Mouse (Mus musculus): ENCODE data around the gene Mroh2a. TPM values are rescaled to one million over a fixed set of nuclear protein-coding genes. Genes with fewer than 3 reads are reported as not detected.

The Mroh2a gene
- polyA plus RNA-seq, 1 experiment: 0.08 TPM

DNA sequence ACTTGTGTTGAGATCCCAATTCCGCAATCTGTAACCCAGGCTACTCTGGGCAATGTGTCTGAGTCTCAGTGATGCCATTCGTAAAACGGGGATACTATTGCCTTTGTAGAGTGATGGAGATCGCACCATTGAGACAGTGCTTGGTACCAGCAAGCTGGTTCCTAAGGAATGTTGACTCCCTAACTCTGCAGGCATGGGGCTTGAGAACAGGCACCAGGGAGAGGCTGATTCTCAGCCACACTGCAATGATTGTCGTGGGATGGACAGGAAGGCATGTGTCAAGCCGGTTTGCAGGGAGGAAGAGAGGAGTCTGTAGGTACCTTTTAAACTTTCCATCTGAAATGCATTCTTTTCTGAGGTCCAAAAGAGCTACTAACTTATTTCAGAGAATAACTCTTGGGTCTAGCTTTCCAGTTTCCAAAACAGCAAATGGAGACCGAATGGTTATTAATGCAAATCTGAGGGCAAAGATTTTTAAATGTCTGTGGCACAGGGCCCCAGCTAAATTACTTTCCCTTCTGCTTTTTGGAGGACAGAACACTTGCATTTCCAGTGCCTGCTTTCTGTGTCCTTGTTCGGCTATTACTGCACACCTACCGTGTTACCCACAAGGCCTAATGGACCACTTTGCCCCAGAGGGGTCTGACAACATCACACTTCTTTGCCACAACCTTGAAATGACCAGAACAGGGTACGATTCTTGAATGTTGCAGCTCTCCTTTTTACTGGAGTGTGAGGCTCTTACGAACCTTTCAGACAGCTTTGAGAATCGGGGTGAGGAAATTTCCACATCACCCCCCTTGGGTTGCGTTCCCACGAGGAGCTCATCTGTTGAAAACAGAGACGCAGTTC is 56.8 kb downstream of the Mroh2a start:
- H3K27ac ChIP-seq (ENCODE audit: insufficient read depth, low read depth, low read length): no peak overlapping the region
- TF ChIP-seq POLR2A (IDR thresholded peaks at IDR 0.05; ENCODE audit: low read depth, low read length) (no peak), CTCF (conservative IDR thresholded peaks at IDR 0.05; ENCODE audit: insufficient read depth, insufficient read length, low read depth, low read length) (no peak)
- DNase-seq: no peak
- H3K36me3 ChIP-seq (ENCODE audit: control insufficient read depth, insufficient read depth, low read length): no peaks in the 10 kb centered on the region
- no peaks in the 10 kb centered on the region for H3K27me3 ChIP-seq (replicated peaks; ENCODE audit: control insufficient read depth, insufficient read depth, low read length)
- WGBS: 79% methylated on average over 15 of the region's 15 CpGs
- no peak overlapping the region for H3K4me3 ChIP-seq (ENCODE audit: insufficient read depth, low read depth, low read length)
- no peaks in the 10 kb centered on the region for H3K4me1 ChIP-seq (ENCODE audit: control insufficient read depth, insufficient read depth, low read length)

DNA sequence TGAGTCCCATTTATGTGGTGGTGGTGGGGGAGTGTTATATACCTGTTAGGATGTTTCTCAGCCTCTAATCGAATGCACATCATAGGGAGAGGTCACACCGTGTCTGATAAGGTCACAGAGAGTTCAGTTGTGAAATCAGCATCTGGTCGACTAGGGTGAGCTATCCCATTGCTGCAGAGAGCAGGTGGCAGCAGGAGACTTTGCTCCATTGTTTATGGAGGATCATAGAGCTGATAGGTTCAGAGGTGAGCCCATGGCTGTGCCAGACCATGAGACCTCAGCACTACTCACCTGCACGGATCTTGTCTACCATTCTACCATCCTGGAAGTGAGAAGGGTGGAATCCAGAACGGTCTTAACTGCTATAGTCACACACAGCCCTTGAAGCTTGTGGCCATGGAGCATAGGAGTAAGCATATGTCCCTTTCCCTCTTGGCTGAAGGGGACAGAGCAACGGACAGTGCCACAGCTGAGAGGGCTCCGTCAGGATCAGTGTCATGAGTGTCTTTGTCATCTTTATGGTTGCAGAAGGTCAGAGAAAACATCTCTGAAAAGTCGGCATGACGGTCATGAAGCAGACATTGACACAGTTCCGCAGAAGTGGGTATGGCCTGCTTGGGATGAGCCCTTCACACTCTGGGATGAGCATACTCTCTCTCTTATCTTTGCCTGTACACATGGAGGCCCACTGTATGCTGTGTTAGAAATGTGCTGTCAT is 57.6 kb downstream of the Mroh2a start:
- no peak overlapping the region for H3K27ac ChIP-seq (ENCODE audit: insufficient read depth, low read depth, low read length)
- no peaks in the 10 kb centered on the region for H3K36me3 ChIP-seq (ENCODE audit: control insufficient read depth, insufficient read depth, low read length)
- no peaks in the 10 kb centered on the region for H3K4me1 ChIP-seq (ENCODE audit: control insufficient read depth, insufficient read depth, low read length)
- 60% methylated on average over 10 of the region's 10 CpGs for WGBS
- H3K4me3 ChIP-seq (ENCODE audit: insufficient read depth, low read depth, low read length): no peak overlapping the region
- no peak for DNase-seq
- no peaks in the 10 kb centered on the region for H3K27me3 ChIP-seq (replicated peaks; ENCODE audit: control insufficient read depth, insufficient read depth, low read length)
- TF ChIP-seq POLR2A (IDR thresholded peaks at IDR 0.05; ENCODE audit: low read depth, low read length) (no peak), CTCF (conservative IDR thresholded peaks at IDR 0.05; ENCODE audit: insufficient read depth, insufficient read length, low read depth, low read length) (no peak)

DNA sequence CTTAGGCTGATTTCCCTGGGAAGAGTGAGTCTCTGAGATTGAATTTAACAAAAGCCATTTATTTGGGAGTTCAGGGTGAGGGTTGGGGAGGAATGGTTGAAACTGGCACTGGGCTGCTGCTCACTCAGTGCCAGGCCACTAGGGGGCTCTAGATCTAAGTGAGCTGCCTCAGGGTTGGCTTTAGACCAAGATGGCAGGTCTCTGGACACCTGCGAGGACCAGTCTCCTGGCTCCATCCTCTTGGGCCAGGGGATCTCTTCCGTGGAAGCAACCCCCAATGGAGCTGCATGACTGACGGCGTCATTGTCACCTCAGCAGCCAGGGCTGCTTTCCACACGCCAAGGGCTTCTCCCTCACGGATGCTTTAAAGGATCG is 58.1 kb downstream of the Mroh2a start:
- Histone ChIP-seq H3K27me3 (replicated peaks; ENCODE audit: control insufficient read depth, insufficient read depth, low read length) (no peaks in the 10 kb centered on the region), H3K4me1 (ENCODE audit: control insufficient read depth, insufficient read depth, low read length) (no peaks in the 10 kb centered on the region), H3K36me3 (ENCODE audit: control insufficient read depth, insufficient read depth, low read length) (no peaks in the 10 kb centered on the region), H3K4me3 (ENCODE audit: insufficient read depth, low read depth, low read length) (no peak overlapping the region), H3K27ac (ENCODE audit: insufficient read depth, low read depth, low read length) (no peak overlapping the region)
- WGBS: 65% methylated on average over 7 of the region's 7 CpGs
- peak; percentile 61 for DNase-seq
- TF ChIP-seq CTCF (conservative IDR thresholded peaks at IDR 0.05; ENCODE audit: insufficient read depth, insufficient read length, low read depth, low read length) (no peak), POLR2A (IDR thresholded peaks at IDR 0.05; ENCODE audit: low read depth, low read length) (no peak)

DNA sequence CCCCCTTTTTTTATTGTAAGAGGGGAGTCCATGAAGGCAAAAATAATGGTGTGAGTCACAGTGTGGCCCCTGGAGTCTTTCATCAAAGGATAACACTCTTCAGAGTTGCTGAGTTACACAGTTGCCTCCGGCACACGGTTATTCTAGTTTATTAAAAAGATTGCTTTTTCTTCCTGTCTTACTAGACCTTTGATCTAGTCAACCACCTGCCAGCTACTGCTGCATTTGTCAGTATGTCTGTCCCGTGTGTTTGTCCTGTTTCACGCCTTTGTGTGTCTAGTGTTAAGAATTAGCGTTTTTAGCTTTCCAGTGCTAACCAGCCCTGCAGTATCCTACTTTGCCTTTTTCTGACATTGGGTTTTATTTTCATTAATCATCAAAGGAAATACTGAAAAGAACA is 58.9 kb downstream of the Mroh2a start:
- Histone ChIP-seq H3K27ac (ENCODE audit: insufficient read depth, low read depth, low read length) (no peak overlapping the region), H3K36me3 (ENCODE audit: control insufficient read depth, insufficient read depth, low read length) (no peaks in the 10 kb centered on the region), H3K4me1 (ENCODE audit: control insufficient read depth, insufficient read depth, low read length) (no peaks in the 10 kb centered on the region), H3K27me3 (replicated peaks; ENCODE audit: control insufficient read depth, insufficient read depth, low read length) (no peaks in the 10 kb centered on the region), H3K4me3 (ENCODE audit: insufficient read depth, low read depth, low read length) (no peak overlapping the region)
- WGBS: 55% methylated on average over 5 of the region's 5 CpGs
- DNase-seq: no peak
- no peak for TF ChIP-seq POLR2A (IDR thresholded peaks at IDR 0.05; ENCODE audit: low read depth, low read length)
- TF ChIP-seq CTCF (conservative IDR thresholded peaks at IDR 0.05; ENCODE audit: insufficient read depth, insufficient read length, low read depth, low read length): no peak

DNA sequence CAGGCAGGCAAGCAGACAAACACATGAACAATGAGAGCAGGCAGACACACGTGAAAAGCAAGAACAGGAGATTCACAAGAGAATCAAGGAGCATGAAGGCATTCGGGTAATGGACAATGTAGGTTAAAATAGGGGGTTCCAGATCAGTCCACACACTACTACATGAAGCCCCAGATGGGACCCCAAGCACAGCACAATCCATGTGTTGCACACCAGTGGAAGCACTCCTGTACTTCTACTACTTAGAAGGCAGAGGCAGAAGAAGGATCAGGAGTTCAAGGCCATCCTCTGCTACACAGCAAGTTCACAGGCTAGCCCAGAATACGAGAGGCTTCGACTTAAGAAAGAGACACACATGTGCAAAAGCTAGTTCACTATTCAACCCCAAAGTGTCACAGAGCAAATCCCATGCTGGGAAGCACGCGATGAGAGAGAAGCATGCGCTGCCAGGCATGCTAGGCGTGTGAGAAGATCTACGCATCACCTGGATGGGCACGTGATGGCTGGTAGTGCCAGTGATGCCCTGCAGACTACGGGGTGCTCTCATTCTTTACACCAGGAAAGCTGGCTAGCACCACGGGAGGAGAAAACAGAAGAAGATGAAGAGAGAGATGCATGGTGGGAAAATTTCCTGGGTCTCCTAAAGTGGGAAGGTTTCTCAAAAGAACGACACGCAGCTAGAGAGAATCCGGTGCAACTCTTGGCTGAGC is 59.5 kb downstream of the Mroh2a start:
- no peak for DNase-seq
- Histone ChIP-seq H3K4me1 (ENCODE audit: control insufficient read depth, insufficient read depth, low read length) (no peaks in the 10 kb centered on the region), H3K36me3 (ENCODE audit: control insufficient read depth, insufficient read depth, low read length) (no peaks in the 10 kb centered on the region), H3K27ac (ENCODE audit: insufficient read depth, low read depth, low read length) (no peak overlapping the region), H3K27me3 (replicated peaks; ENCODE audit: control insufficient read depth, insufficient read depth, low read length) (no peaks in the 10 kb centered on the region), H3K4me3 (ENCODE audit: insufficient read depth, low read depth, low read length) (no peak overlapping the region)
- 81% methylated on average over 15 of the region's 15 CpGs for whole genome bisulfite sequencing
- TF ChIP-seq CTCF (conservative IDR thresholded peaks at IDR 0.05; ENCODE audit: insufficient read depth, insufficient read length, low read depth, low read length) (no peak), POLR2A (IDR thresholded peaks at IDR 0.05; ENCODE audit: low read depth, low read length) (no peak)

DNA sequence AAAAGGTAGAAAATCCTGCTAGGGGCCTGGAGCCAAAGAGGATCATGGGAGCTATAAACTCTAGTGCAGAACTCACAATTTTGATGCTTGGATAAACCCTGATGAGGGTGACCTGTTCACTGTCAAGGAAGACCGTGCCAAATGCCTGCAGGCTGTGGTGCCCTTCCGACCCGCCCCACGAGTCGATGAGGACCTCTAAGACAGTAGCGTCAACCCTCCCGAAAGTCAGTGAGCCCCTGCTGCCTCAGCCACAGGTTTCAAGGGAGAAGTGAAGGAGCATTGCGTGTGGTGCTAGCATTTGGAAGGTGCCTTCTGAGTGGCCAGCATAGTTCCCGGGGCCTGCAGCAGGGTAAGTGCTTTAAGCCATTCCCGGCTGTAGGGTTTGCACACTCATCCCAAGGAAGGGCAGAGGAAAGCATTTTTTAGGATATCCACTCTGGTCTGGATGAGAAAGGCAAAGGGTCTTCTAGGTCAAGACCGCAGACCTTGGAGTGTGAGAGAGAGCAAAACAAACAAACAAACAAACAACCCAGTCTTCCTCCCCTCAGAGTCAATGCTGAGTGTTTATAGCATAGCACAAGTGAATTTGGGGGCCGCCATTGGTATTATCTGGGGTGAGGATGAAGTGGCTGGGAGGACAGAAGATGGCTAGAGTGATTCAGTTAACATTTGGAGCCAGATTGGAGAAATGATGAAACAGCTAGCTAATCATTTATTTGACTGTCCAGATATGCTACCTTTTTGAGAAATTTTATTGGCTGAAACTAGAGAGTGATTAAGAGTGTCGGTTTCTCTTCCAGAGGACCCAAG is 60.3 kb downstream of the Mroh2a start:
- no peak for DNase-seq
- H3K36me3 ChIP-seq (ENCODE audit: control insufficient read depth, insufficient read depth, low read length): no peaks in the 10 kb centered on the region
- H3K4me3 ChIP-seq (ENCODE audit: insufficient read depth, low read depth, low read length): no peak overlapping the region
- no peaks in the 10 kb centered on the region for H3K4me1 ChIP-seq (ENCODE audit: control insufficient read depth, insufficient read depth, low read length)
- H3K27ac ChIP-seq (ENCODE audit: insufficient read depth, low read depth, low read length): no peak overlapping the region
- no peak for TF ChIP-seq POLR2A (IDR thresholded peaks at IDR 0.05; ENCODE audit: low read depth, low read length)
- TF ChIP-seq CTCF (conservative IDR thresholded peaks at IDR 0.05; ENCODE audit: insufficient read depth, insufficient read length, low read depth, low read length): no peak
- WGBS: 68% methylated on average over 13 of the region's 13 CpGs
- no peaks in the 10 kb centered on the region for H3K27me3 ChIP-seq (replicated peaks; ENCODE audit: control insufficient read depth, insufficient read depth, low read length)

Measured in kidney, adult 2 months (tissue).